In genomic region chr1:153748549-153748948, GRCm38 (mm10) we compare ENCODE assay signal across 8 mouse cellular contexts. TPM values are rescaled to one million over a fixed set of nuclear protein-coding genes. Genes with fewer than 3 reads are reported as not detected.
DNase-seq lines count a peak whose midpoint lies in the region; ATAC-seq and TF ChIP-seq lines count a peak whose summit lies in the region.

No protein-coding gene starts in this region.

- TF ChIP-seq POLR2A in limb, embryonic 14.5 days (IDR thresholded peaks at IDR 0.05; ENCODE audit: borderline replicate concordance, extremely low read depth, insufficient read depth, insufficient read length), result no peak
- no peak for TF ChIP-seq POLR2A in thymus, adult 2 months (IDR thresholded peaks at IDR 0.05; ENCODE audit: control insufficient read depth, extremely low read depth, insufficient read depth, low read length, poor library complexity)

- H3K9ac ChIP-seq in hindbrain, embryonic 11.5 days (ENCODE audit: low read depth, low read length), result no peak overlapping the region
- no peak overlapping the region for H3K9ac ChIP-seq in limb, embryonic 14.5 days (ENCODE audit: low read depth, low read length, severe bottlenecking)
- H3K9ac ChIP-seq in midbrain, embryonic 15.5 days, result no peak overlapping the region

- peak; percentile 72 to 75 for DNase-seq in cerebellum, postnatal 10 days
- DNase-seq in cerebellum, adult 9-11 months, result no peak
- DNase-seq in hindbrain, embryonic 11.5 days (ENCODE audit: low spot score), result peak; percentile 74
- DNase-seq in limb, embryonic 14.5 days (ENCODE audit: low spot score), result peak; percentile 50
- DNase-seq in thymus, adult 2 months, result peak; percentile 73
- DNase-seq in layer of hippocampus, adult 8-10 months (ENCODE audit: low spot score in 2 of 2), result no peak

- H3K4me2 ChIP-seq in hindbrain, embryonic 11.5 days (replicated peaks; ENCODE audit: low read depth, low read length), result peak overlapping the region; percentile 17
- peak overlapping the region; percentile 59; the same call in 1 of the 2 replicates for H3K4me2 ChIP-seq in limb, embryonic 14.5 days (replicated peaks; ENCODE audit: low read depth, low read length, severe bottlenecking)
- H3K4me2 ChIP-seq in midbrain, embryonic 15.5 days, result peak overlapping the region; percentile 57; the same call in 1 of the 2 replicates

- TF ChIP-seq CTCF in thymus, adult 2 months (IDR thresholded peaks at IDR 0.05; ENCODE audit: borderline replicate concordance, control insufficient read depth, extremely low read depth, insufficient read depth, low read length, poor library complexity), result no peak

- WGBS in hindbrain, embryonic 11.5 days, result 4% methylated on average over 1 of the region's 1 CpGs
- 0% methylated on average over 1 of the region's 1 CpGs for WGBS in limb, embryonic 14.5 days
- 0% methylated on average over 1 of the region's 1 CpGs for WGBS in midbrain, embryonic 15.5 days
- WGBS in thymus, adult 2 months, result 0% methylated on average over 1 of the region's 1 CpGs

- no peak overlapping the region for H3K4me3 ChIP-seq in hindbrain, embryonic 11.5 days (ENCODE audit: low read depth, low read length)
- H3K4me3 ChIP-seq in limb, embryonic 14.5 days (replicated peaks; ENCODE audit: low read length), result no peak overlapping the region
- H3K4me3 ChIP-seq in midbrain, embryonic 15.5 days, result no peak overlapping the region
- no peak overlapping the region for H3K4me3 ChIP-seq in thymus, adult 2 months (ENCODE audit: control insufficient read depth, insufficient read depth, low read length)

- no peaks in the 10 kb centered on the region for H3K27me3 ChIP-seq in hindbrain, embryonic 11.5 days (ENCODE audit: control insufficient read depth, insufficient read depth, low read length)
- H3K27me3 ChIP-seq in limb, embryonic 14.5 days (ENCODE audit: control insufficient read depth, insufficient read depth, low read length), result no peaks in the 10 kb centered on the region
- H3K27me3 ChIP-seq in midbrain, embryonic 15.5 days (replicated peaks), result no peaks in the 10 kb centered on the region
- H3K27me3 ChIP-seq in thymus, adult 2 months (ENCODE audit: control insufficient read depth, insufficient read depth, low read length), result no peaks in the 10 kb centered on the region

- no peak overlapping the region for H3K27ac ChIP-seq in hindbrain, embryonic 11.5 days (ENCODE audit: low read depth, low read length)
- no peak overlapping the region for H3K27ac ChIP-seq in limb, embryonic 14.5 days (replicated peaks; ENCODE audit: low read depth, low read length)
- peak overlapping the region; percentile 90; the same call in 1 of the 2 replicates for H3K27ac ChIP-seq in midbrain, embryonic 15.5 days
- H3K27ac ChIP-seq in thymus, adult 2 months (ENCODE audit: control insufficient read depth, insufficient read depth, low read length), result no peak overlapping the region

- peak; percentile 17; the same call in 1 of the 2 replicates for ATAC-seq in common myeloid progenitor, adult 5-6 weeks (replicated peaks; ENCODE audit: low read depth, poor library complexity, severe bottlenecking)
- ATAC-seq in hindbrain, embryonic 11.5 days (ENCODE audit: low FRiP score), result peak; percentile 33
- no peak for ATAC-seq in limb, embryonic 14.5 days (ENCODE audit: low FRiP score, low read depth)
- no peak for ATAC-seq in midbrain, embryonic 15.5 days (replicated peaks)

- H3K9me3 ChIP-seq in hindbrain, embryonic 11.5 days (ENCODE audit: control insufficient read depth, low read length), result no peaks in the 10 kb centered on the region
- no peaks in the 10 kb centered on the region for H3K9me3 ChIP-seq in limb, embryonic 14.5 days (ENCODE audit: control insufficient read depth, low read length)
- H3K9me3 ChIP-seq in midbrain, embryonic 15.5 days, result no peaks in the 10 kb centered on the region

- H3K4me1 ChIP-seq in hindbrain, embryonic 11.5 days (replicated peaks; ENCODE audit: control insufficient read depth, insufficient read depth, low read length), result peaks cover 9% of the 10 kb centered on the region
- peaks cover 8% of the 10 kb centered on the region for H3K4me1 ChIP-seq in limb, embryonic 14.5 days (ENCODE audit: control insufficient read depth, insufficient read depth, low read length)
- peaks cover 48% of the 10 kb centered on the region for H3K4me1 ChIP-seq in midbrain, embryonic 15.5 days
- H3K4me1 ChIP-seq in thymus, adult 2 months (replicated peaks; ENCODE audit: control insufficient read depth, insufficient read depth, low read length), result peaks cover 28% of the 10 kb centered on the region

- H3K36me3 ChIP-seq in hindbrain, embryonic 11.5 days (ENCODE audit: control insufficient read depth, insufficient read depth, low read length), result no peaks in the 10 kb centered on the region
- H3K36me3 ChIP-seq in limb, embryonic 14.5 days (ENCODE audit: control insufficient read depth, insufficient read depth, low read length), result peaks cover 4% of the 10 kb centered on the region
- peaks cover under 1% of the 10 kb centered on the region; the same call in 1 of the 2 replicates for H3K36me3 ChIP-seq in midbrain, embryonic 15.5 days (replicated peaks)
- H3K36me3 ChIP-seq in thymus, adult 2 months (ENCODE audit: control insufficient read depth, insufficient read depth, low read length), result no peaks in the 10 kb centered on the region

RNA-seq across cellular contexts. Expression of gene Rnasel, which starts 0.7 kb away (rescaled TPM):
- total RNA-seq in common myeloid progenitor, adult 5-6 weeks (2017), result 50.9 and 71.5 TPM in 2 replicates
- polyA plus RNA-seq in hindbrain, embryonic 11.5 days (2014; fragmentation: Nextera tagmentation; extraction: Ambion mirVana), result 31.4 and 40.3 TPM in 2 replicates
- polyA plus RNA-seq in limb, embryonic 14.5 days (2012; rRNA removed), result 19.4 and 23.5 TPM in 2 replicates
- 10.0 and 14.1 TPM in 2 replicates for polyA plus RNA-seq in limb, embryonic 14.5 days (2014; fragmentation: Nextera tagmentation; extraction: Ambion mirVana)
- 47.9 and 48.3 TPM in 2 replicates for polyA plus RNA-seq in midbrain, embryonic 15.5 days (2015; fragmentation: Nextera tagmentation; extraction: Ambion mirVana)
- 11.8 and 12.3 TPM in 2 replicates for polyA plus RNA-seq in thymus, adult 2 months (2012; rRNA removed)
- 10 to 100 TPM in 1 of 4 experiments, 1 to 10 TPM in 3; 7.9 to 10.0 (median 8.9) TPM for total RNA-seq in layer of hippocampus, adult 8-10 months (2022)

RNA-seq across cellular contexts. Expression of gene Rgs16, which starts 8.4 kb away (rescaled TPM):
- not detected in 2 replicates for total RNA-seq in common myeloid progenitor, adult 5-6 weeks (2017)
- polyA plus RNA-seq in hindbrain, embryonic 11.5 days (2014; fragmentation: Nextera tagmentation; extraction: Ambion mirVana), result 7.8 and 11.0 TPM in 2 replicates
- polyA plus RNA-seq in limb, embryonic 14.5 days (2012; rRNA removed), result 21.9 and 22.6 TPM in 2 replicates
- polyA plus RNA-seq in limb, embryonic 14.5 days (2014; fragmentation: Nextera tagmentation; extraction: Ambion mirVana), result 6.4 and 8.5 TPM in 2 replicates
- 20.7 and 24.0 TPM in 2 replicates for polyA plus RNA-seq in midbrain, embryonic 15.5 days (2015; fragmentation: Nextera tagmentation; extraction: Ambion mirVana)
- 2.8 and 3.1 TPM in 2 replicates for polyA plus RNA-seq in thymus, adult 2 months (2012; rRNA removed)
- 1 to 10 TPM; 5.3 to 8.8 (median 7.4) TPM for total RNA-seq in layer of hippocampus, adult 8-10 months (2022)

Comparison
In these comparisons a context has a peak if more than half of its experiments do, and no peak if none do; other contexts are left out.
1. DNase-seq: peak in cerebellum, postnatal 10 days (2 of 2), hindbrain, embryonic 11.5 days (single experiment), limb, embryonic 14.5 days (single experiment) and thymus, adult 2 months (single experiment); none in cerebellum, adult 9-11 months (single experiment) and layer of hippocampus, adult 8-10 months (0 of 2).
2. ATAC-seq: peak in common myeloid progenitor, adult 5-6 weeks (single experiment) and hindbrain, embryonic 11.5 days (single experiment); none in limb, embryonic 14.5 days (single experiment) and midbrain, embryonic 15.5 days (single experiment).
3. Peak in every context shown above with its lines, with median percentiles within 50 percentile points of each other: H3K4me2 ChIP-seq.